Mouse (Mus musculus) stomach, postnatal 0 days (tissue): ENCODE measurements around the gene Tinagl1. TPM values are rescaled to one million over a fixed set of nuclear protein-coding genes. Genes with fewer than 3 reads are reported as not detected.

Experiments used
- ATAC-seq: fragments of 200-750 bp; cut with Nextera tagmentation; 2 replicates; pipeline ENCODE4 v1.8.0; 2017; ENCODE audit not compliant: low FRiP score, low TSS enrichment
- DNase-seq: peaks from one replicate; pipeline ENCODE4 v3.0.0-alpha.2; 2016; ENCODE audit warnings: low spot score
- H3K27ac ChIP-seq: fragments of 300-500 bp; sonication (generic); replicated peaks from 2 replicates; pipeline ENCODE4 v1.5.1; 2014; ENCODE audit warnings: mild to moderate bottlenecking, control low read depth
- H3K27me3 ChIP-seq: fragments of 300-500 bp; sonication (generic); 2 replicates; pipeline ENCODE4 v1.6.1; 2014; ENCODE audit warnings: low read length; ENCODE audit not compliant: control insufficient read depth, insufficient read depth
- H3K36me3 ChIP-seq: fragments of 300-500 bp; sonication (generic); 2 replicates; pipeline ENCODE4 v1.6.1; 2014; ENCODE audit warnings: low read length, mixed read lengths; ENCODE audit not compliant: control insufficient read depth, insufficient read depth
- H3K4me1 ChIP-seq: fragments of 300-500 bp; sonication (generic); replicated peaks from 2 replicates; pipeline ENCODE4 v1.6.1; 2014; ENCODE audit warnings: antibody characterized with exemption; ENCODE audit not compliant: control insufficient read depth, insufficient read depth
- H3K4me2 ChIP-seq: fragments of 300-500 bp; sonication (generic); replicated peaks from 2 replicates; pipeline ENCODE4 v1.6.1; 2014; ENCODE audit warnings: low read depth, mild to moderate bottlenecking, control low read depth, moderate library complexity
- H3K4me3 ChIP-seq: fragments of 300-500 bp; sonication (generic); 2 replicates; pipeline ENCODE4 v1.5.1; 2014; ENCODE audit warnings: low read depth, low read length, control low read depth
- H3K9ac ChIP-seq: fragments of 300-500 bp; sonication (generic); 2 replicates; pipeline ENCODE4 v1.6.1; 2014; ENCODE audit warnings: mild to moderate bottlenecking, low read length, control low read depth, mixed read lengths
- H3K9me3 ChIP-seq: fragments of 300-500 bp; sonication (generic); 2 replicates; pipeline ENCODE4 v1.6.1; 2016; ENCODE audit warnings: low read length; ENCODE audit not compliant: control insufficient read depth
- CTCF ChIP-seq: IDR thresholded peaks from 2 replicates; pipeline ENCODE4 v1.5.1; 2016; ENCODE audit warnings: antibody characterized with exemption, low read depth, mild to moderate bottlenecking, moderate library complexity
- EP300 ChIP-seq: optimal IDR thresholded peaks from 2 replicates; pipeline ENCODE3; 2016; ENCODE audit warnings: antibody characterized with exemption
- WGBS: fragments of 180-500 bp; shearing (Covaris S2); extraction: QIAGEN DNeasy Blood & Tissue Kit; methylation state at CpG from one replicate; pipeline ENCODE4 v1.1.7; 2014; 5-methylcytosine and 5-hydroxymethylcytosine counted together
- polyA plus RNA-seq: library from polyadenylated mRNA; unstranded; fragments of >200 nt; fragmentation: Nextera tagmentation; extraction: Ambion mirVana; gene quantifications from 2 replicates; pipeline ENCODE4 v1.2.1, GENCODE M21; 2015

The Tinagl1 gene
- polyA plus RNA-seq, 1 experiment from 2014 or later, result 131 TPM

- H3K4me3 ChIP-seq, result no peak overlapping the region
- H3K36me3 ChIP-seq, result peaks cover 3% of the 10 kb centered on the region; the same call in 1 of the 2 replicates
- no peak overlapping the region for H3K9ac ChIP-seq
- H3K9me3 ChIP-seq, result no peaks in the 10 kb centered on the region
- peaks cover 23% of the 10 kb centered on the region for H3K4me1 ChIP-seq
- H3K4me2 ChIP-seq, result no peak overlapping the region
- TF ChIP-seq EP300, result no peak
- TF ChIP-seq CTCF, result no peak
- no peaks in the 10 kb centered on the region for H3K27me3 ChIP-seq
- ATAC-seq (no peak), DNase-seq (no peak)
- no peak overlapping the region for H3K27ac ChIP-seq
- 78% methylated on average over 4 of the region's 4 CpGs for WGBS
Observed at GRCm38 (mm10) chr4:130170362-130170761, 4.6 kb downstream of the Tinagl1 start.

- TF ChIP-seq CTCF (no peak), EP300 (no peak)
- Histone ChIP-seq H3K4me2 (no peak overlapping the region), H3K27me3 (no peaks in the 10 kb centered on the region), H3K4me1 (peaks cover 19% of the 10 kb centered on the region), H3K9ac (no peak overlapping the region), H3K36me3 (peaks cover 3% of the 10 kb centered on the region; the same call in 1 of the 2 replicates), H3K4me3 (no peak overlapping the region), H3K27ac (peak overlapping the region; percentile 72), H3K9me3 (no peaks in the 10 kb centered on the region)
- peak; percentile 72 for DNase-seq
- 75% methylated on average over 16 of the region's 16 CpGs for WGBS
- peak; percentile 53 for ATAC-seq
Observed at GRCm38 (mm10) chr4:130169411-130169971, 5.4 kb downstream of the Tinagl1 start.

GRCm38 (mm10) chr4:130168280-130169183 lies 6.4 kb downstream of the Tinagl1 start:
- peak; percentile 57 for ATAC-seq
- no peaks in the 10 kb centered on the region for H3K9me3 ChIP-seq
- 28% methylated on average over 16 of the region's 16 CpGs for WGBS
- no peaks in the 10 kb centered on the region for H3K27me3 ChIP-seq
- peak overlapping the region; percentile 37; the same call in 1 of the 2 replicates for H3K4me2 ChIP-seq
- H3K4me3 ChIP-seq, result no peak overlapping the region
- peak overlapping the region; percentile 78 for H3K27ac ChIP-seq
- H3K9ac ChIP-seq, result 0 out of 2 replicates have a peak overlapping the region, but pooled peaks have one; percentile 18
- peak; percentile 95 for DNase-seq
- TF ChIP-seq CTCF (peak; percentile 58), EP300 (no peak)
- peaks cover 21% of the 10 kb centered on the region for H3K4me1 ChIP-seq
- peaks cover 3% of the 10 kb centered on the region; the same call in 1 of the 2 replicates for H3K36me3 ChIP-seq

GRCm38 (mm10) chr4:130167814-130168213 lies 7.1 kb downstream of the Tinagl1 start:
- no peak for TF ChIP-seq EP300
- no peak for TF ChIP-seq CTCF
- Histone ChIP-seq H3K4me1 (peaks cover 26% of the 10 kb centered on the region), H3K27me3 (no peaks in the 10 kb centered on the region), H3K4me2 (peak overlapping the region; percentile 37; the same call in 1 of the 2 replicates), H3K9me3 (no peaks in the 10 kb centered on the region), H3K36me3 (peaks cover 3% of the 10 kb centered on the region; the same call in 1 of the 2 replicates), H3K4me3 (no peak overlapping the region), H3K27ac (peak overlapping the region; percentile 78), H3K9ac (no peak overlapping the region)
- WGBS, result 41% methylated on average over 9 of the region's 9 CpGs
- peak; percentile 63 for DNase-seq
- ATAC-seq, result peak; percentile 17; the same call in 1 of the 2 replicates

GRCm38 (mm10) chr4:130167321-130167720 lies 7.6 kb downstream of the Tinagl1 start:
- TF ChIP-seq CTCF (no peak), EP300 (no peak)
- peaks cover 24% of the 10 kb centered on the region for H3K4me1 ChIP-seq
- peaks cover 3% of the 10 kb centered on the region; the same call in 1 of the 2 replicates for H3K36me3 ChIP-seq
- DNase-seq (peak; percentile 72), ATAC-seq (no peak)
- no peaks in the 10 kb centered on the region for H3K27me3 ChIP-seq
- peak overlapping the region; percentile 78 for H3K27ac ChIP-seq
- H3K4me3 ChIP-seq, result no peak overlapping the region
- H3K4me2 ChIP-seq, result 0 out of 2 replicates have a peak overlapping the region, but pooled peaks have one; percentile 37
- H3K9me3 ChIP-seq, result no peaks in the 10 kb centered on the region
- WGBS, result 61% methylated on average over 22 of the region's 22 CpGs
- no peak overlapping the region for H3K9ac ChIP-seq
